Mouse (Mus musculus): Measurements from ENCODE around the gene Pcyt2.

GRCm38 (mm10) chr11:120616617-120617294, 980 bp downstream of the Pcyt2 start:
- TF ChIP-seq CTCF (IDR thresholded peaks at IDR 0.05; ENCODE audit: low read depth): no peak
- TF ChIP-seq EP300 (IDR thresholded peaks at IDR 0.05; ENCODE audit: low read depth): no peak
